Mouse (Mus musculus): ENCODE data around the gene Bcap31.

GRCm38 (mm10) chrX:73676668-73677067, 39.3 kb downstream of the Bcap31 start:
- TF ChIP-seq TAL1 (IDR thresholded peaks at IDR 0.05; ENCODE audit: low read length) (no peak), GATA1 (IDR thresholded peaks at IDR 0.05; ENCODE audit: low read length) (no peak)

Measured in erythroblast, embryonic 14.5 days (primary cell).